Mouse (Mus musculus): Measurements from ENCODE around the gene Aox2. TPM values are rescaled to one million over a fixed set of nuclear protein-coding genes. Genes with fewer than 3 reads are reported as not detected.

Gene Aox2
- total RNA-seq, 1 experiment: 0.04 TPM

- Histone ChIP-seq H3K36me3 (ENCODE audit: control insufficient read depth, insufficient read depth, low read length, poor library complexity, severe bottlenecking) (no peaks in the 10 kb centered on the region), H3K4me1 (ENCODE audit: control insufficient read depth in 2 of 2, insufficient read depth in 2 of 2, low read length in 2 of 2, poor library complexity in 1 of 2) (peaks cover 0 to 3% of the 10 kb centered on the region in 2 experiments; a peak in 1 of 4 replicates), H3K27ac (ENCODE audit: insufficient read depth, low read depth, low read length, poor library complexity, severe bottlenecking) (no peak overlapping the region), H3K4me3 (ENCODE audit: insufficient read depth in 1 of 2, low read depth in 1 of 2, low read length in 2 of 2, poor library complexity in 1 of 2, severe bottlenecking in 1 of 2) (no peak overlapping the region), H3K9me3 (ENCODE audit: control insufficient read depth, insufficient read depth, low read depth, low read length) (no peaks in the 10 kb centered on the region), H3K9ac (ENCODE audit: insufficient read depth, low read depth, low read length, poor library complexity, severe bottlenecking) (no peak overlapping the region)
- no peak for DNase-seq (ENCODE audit: low read depth, low spot score)
- no peak for TF ChIP-seq CHD2 (IDR thresholded peaks at IDR 0.05; ENCODE audit: low read depth, low read length)
- no peak for TF ChIP-seq MAFK (IDR thresholded peaks at IDR 0.05; ENCODE audit: insufficient read depth, low read depth, low read length)
- no peak for TF ChIP-seq HCFC1 (IDR thresholded peaks at IDR 0.05; ENCODE audit: borderline replicate concordance, insufficient read depth, low read length)
- TF ChIP-seq ZC3H11A (IDR thresholded peaks at IDR 0.05; ENCODE audit: borderline replicate concordance, low read depth, low read length): no peak
- no peak for TF ChIP-seq ZNF384 (IDR thresholded peaks at IDR 0.05; ENCODE audit: low read depth, low read length)
- in situ Hi-C loops (cut with MboI; ENCODE audit: low sequenced_read_pairs in 2 of 2, unreplicated experiment in 2 of 2): loop anchor here in 1 of 2 experiments (25.0 kb wide), 1 partner anchor 872 kb away; the partner anchor contains the start of genes Maip1 and Tyw5
These were observed 6.4 kb downstream of the Aox2 start for GRCm38 (mm10) chr1:58284505-58284904.

GRCm38 (mm10) chr1:58288091-58288490, 10.0 kb downstream of the Aox2 start:
- no peak overlapping the region for H3K27ac ChIP-seq (ENCODE audit: insufficient read depth, low read depth, low read length, poor library complexity, severe bottlenecking)
- H3K4me3 ChIP-seq (ENCODE audit: insufficient read depth in 1 of 2, low read depth in 1 of 2, low read length in 2 of 2, poor library complexity in 1 of 2, severe bottlenecking in 1 of 2): no peak overlapping the region
- in situ Hi-C loops (cut with MboI; ENCODE audit: low sequenced_read_pairs in 2 of 2, unreplicated experiment in 2 of 2): loop anchor here in 1 of 2 experiments (25.0 kb wide), 1 partner anchor 876 kb away; the partner anchor contains the start of genes Maip1 and Tyw5
- no peaks in the 10 kb centered on the region for H3K36me3 ChIP-seq (ENCODE audit: control insufficient read depth, insufficient read depth, low read length, poor library complexity, severe bottlenecking)
- DNase-seq (ENCODE audit: low read depth, low spot score): no peak
- no peak overlapping the region for H3K9ac ChIP-seq (ENCODE audit: insufficient read depth, low read depth, low read length, poor library complexity, severe bottlenecking)
- no peaks in the 10 kb centered on the region for H3K9me3 ChIP-seq (ENCODE audit: control insufficient read depth, insufficient read depth, low read depth, low read length)
- H3K4me1 ChIP-seq (ENCODE audit: control insufficient read depth in 2 of 2, insufficient read depth in 2 of 2, low read length in 2 of 2, poor library complexity in 1 of 2): peaks cover 3 to 4% of the 10 kb centered on the region in 2 experiments; a peak in 1 of 4 replicates
- no peak for TF ChIP-seq HCFC1 (IDR thresholded peaks at IDR 0.05; ENCODE audit: borderline replicate concordance, insufficient read depth, low read length)
- TF ChIP-seq ZNF384 (IDR thresholded peaks at IDR 0.05; ENCODE audit: low read depth, low read length): no peak
- no peak for TF ChIP-seq ZC3H11A (IDR thresholded peaks at IDR 0.05; ENCODE audit: borderline replicate concordance, low read depth, low read length)
- TF ChIP-seq MAFK (IDR thresholded peaks at IDR 0.05; ENCODE audit: insufficient read depth, low read depth, low read length): no peak
- TF ChIP-seq CHD2 (IDR thresholded peaks at IDR 0.05; ENCODE audit: low read depth, low read length): no peak

- Histone ChIP-seq H3K4me3 (ENCODE audit: insufficient read depth in 1 of 2, low read depth in 1 of 2, low read length in 2 of 2, poor library complexity in 1 of 2, severe bottlenecking in 1 of 2) (no peak overlapping the region), H3K4me1 (ENCODE audit: control insufficient read depth in 2 of 2, insufficient read depth in 2 of 2, low read length in 2 of 2, poor library complexity in 1 of 2) (peaks cover 3 to 4% of the 10 kb centered on the region in 2 experiments; a peak in 1 of 4 replicates), H3K27ac (ENCODE audit: insufficient read depth, low read depth, low read length, poor library complexity, severe bottlenecking) (no peak overlapping the region), H3K9ac (ENCODE audit: insufficient read depth, low read depth, low read length, poor library complexity, severe bottlenecking) (no peak overlapping the region), H3K36me3 (ENCODE audit: control insufficient read depth, insufficient read depth, low read length, poor library complexity, severe bottlenecking) (no peaks in the 10 kb centered on the region), H3K9me3 (ENCODE audit: control insufficient read depth, insufficient read depth, low read depth, low read length) (no peaks in the 10 kb centered on the region)
- no peak for TF ChIP-seq ZNF384 (IDR thresholded peaks at IDR 0.05; ENCODE audit: low read depth, low read length)
- TF ChIP-seq CHD2 (IDR thresholded peaks at IDR 0.05; ENCODE audit: low read depth, low read length): no peak
- TF ChIP-seq HCFC1 (IDR thresholded peaks at IDR 0.05; ENCODE audit: borderline replicate concordance, insufficient read depth, low read length): no peak
- TF ChIP-seq ZC3H11A (IDR thresholded peaks at IDR 0.05; ENCODE audit: borderline replicate concordance, low read depth, low read length): no peak
- TF ChIP-seq MAFK (IDR thresholded peaks at IDR 0.05; ENCODE audit: insufficient read depth, low read depth, low read length): no peak
- DNase-seq (ENCODE audit: low read depth, low spot score): no peak
- in situ Hi-C loops (cut with MboI; ENCODE audit: low sequenced_read_pairs in 2 of 2, unreplicated experiment in 2 of 2): loop anchor here (10.0 to 25.0 kb wide), 3 partner anchors 145 to 878 kb away; partner anchors contain the start of genes Maip1 (in 1 of the 2) and Tyw5 (in 1 of the 2)
These were observed 11.8 kb downstream of the Aox2 start for GRCm38 (mm10) chr1:58289863-58290469.

GRCm38 (mm10) chr1:58291394-58292300, 13.5 kb downstream of the Aox2 start:
- Histone ChIP-seq H3K36me3 (ENCODE audit: control insufficient read depth, insufficient read depth, low read length, poor library complexity, severe bottlenecking) (no peaks in the 10 kb centered on the region), H3K27ac (ENCODE audit: insufficient read depth, low read depth, low read length, poor library complexity, severe bottlenecking) (no peak overlapping the region), H3K9ac (ENCODE audit: insufficient read depth, low read depth, low read length, poor library complexity, severe bottlenecking) (no peak overlapping the region), H3K9me3 (ENCODE audit: control insufficient read depth, insufficient read depth, low read depth, low read length) (no peaks in the 10 kb centered on the region), H3K4me3 (ENCODE audit: insufficient read depth in 1 of 2, low read depth in 1 of 2, low read length in 2 of 2, poor library complexity in 1 of 2, severe bottlenecking in 1 of 2) (no peak overlapping the region), H3K4me1 (ENCODE audit: control insufficient read depth in 2 of 2, insufficient read depth in 2 of 2, low read length in 2 of 2, poor library complexity in 1 of 2) (peaks cover 3 to 4% of the 10 kb centered on the region in 2 experiments; a peak in 1 of 4 replicates)
- in situ Hi-C loops (cut with MboI; ENCODE audit: low sequenced_read_pairs in 2 of 2, unreplicated experiment in 2 of 2): loop anchor here (10.0 to 25.0 kb wide), 3 partner anchors 147 to 879 kb away; partner anchors contain the start of genes Maip1 (in 1 of the 2) and Tyw5 (in 1 of the 2)
- no peak for TF ChIP-seq ZC3H11A (IDR thresholded peaks at IDR 0.05; ENCODE audit: borderline replicate concordance, low read depth, low read length)
- TF ChIP-seq HCFC1 (IDR thresholded peaks at IDR 0.05; ENCODE audit: borderline replicate concordance, insufficient read depth, low read length): no peak
- TF ChIP-seq MAFK (IDR thresholded peaks at IDR 0.05; ENCODE audit: insufficient read depth, low read depth, low read length): no peak
- TF ChIP-seq CHD2 (IDR thresholded peaks at IDR 0.05; ENCODE audit: low read depth, low read length): no peak
- no peak for TF ChIP-seq ZNF384 (IDR thresholded peaks at IDR 0.05; ENCODE audit: low read depth, low read length)
- no peak for DNase-seq (ENCODE audit: low read depth, low spot score)
